In genomic region chrX:20162322-20162711, GRCm38 (mm10) we compare ENCODE assay signal across 9 mouse cellular contexts.
DNase-seq lines count a peak whose midpoint lies in the region; ATAC-seq and TF ChIP-seq lines count a peak whose summit lies in the region.
"Had no signal": no experiment of that assay in that cellular context is flagged by ENCODE, and none has a peak within 500 bp of the region (broad histone marks: within the 10 kb centered on the region; RNA-seq: fewer than 3 reads in every experiment).

No protein-coding gene starts in this region.

- intact Hi-C loops in gastrocnemius, adult 2 months (cut with DNase I), result loop anchor here (5.0 kb wide), 1 partner anchor 175 kb away; no protein-coding TSS in a partner anchor

- in situ Hi-C loops in ES-E14 (cut with MboI; ENCODE audit: low sequenced_read_pairs in 2 of 2, unreplicated experiment in 2 of 2), result loop anchor here in 1 of 2 experiments (25.0 kb wide), 1 partner anchor 175 kb away; no protein-coding TSS in a partner anchor

- H3K36me3 ChIP-seq in ES-E14 (ENCODE audit: control insufficient read depth, insufficient read depth, low read length, poor library complexity, severe bottlenecking), result no peaks in the 10 kb centered on the region
- no peaks in the 10 kb centered on the region for H3K36me3 ChIP-seq in heart, postnatal 0 days (replicated peaks; ENCODE audit: control insufficient read depth, insufficient read depth, low read length)
- H3K36me3 ChIP-seq: liver, embryonic 15.5 days had no signal

- 19% methylated on average over 4 of the region's 4 CpGs for WGBS in heart, postnatal 0 days

- ATAC-seq in heart, postnatal 0 days (ENCODE audit: insufficient read depth, low read depth), result peak; percentile 39; the same call in 1 of the 2 replicates
- ATAC-seq in megakaryocyte-erythroid progenitor cell, adult 5-6 weeks (replicated peaks; ENCODE audit: low FRiP score, low TSS enrichment, poor library complexity, severe bottlenecking), result peak; percentile 65; the same call in 1 of the 2 replicates

- peak; percentile 55 for TF ChIP-seq CTCF in gastrocnemius, adult 2 months (IDR thresholded peaks at IDR 0.05)
- peak; percentile 73 for TF ChIP-seq CTCF in heart, postnatal 0 days (IDR thresholded peaks at IDR 0.05; ENCODE audit: low read depth)

- H3K27me3 ChIP-seq in heart, postnatal 0 days (ENCODE audit: control insufficient read depth, insufficient read depth, low read length), result no peaks in the 10 kb centered on the region
- H3K27me3 ChIP-seq: liver, embryonic 15.5 days had no signal

- no peaks in the 10 kb centered on the region for H3K9me3 ChIP-seq in ES-E14 (ENCODE audit: control insufficient read depth, insufficient read depth, low read depth, low read length)
- no peaks in the 10 kb centered on the region for H3K9me3 ChIP-seq in heart, postnatal 0 days (replicated peaks; ENCODE audit: control insufficient read depth, low read length)
- H3K9me3 ChIP-seq: liver, embryonic 15.5 days had no signal

- TF ChIP-seq EP300 in heart, postnatal 0 days (IDR thresholded peaks at IDR 0.05; ENCODE audit: low read depth), result no peak

- peak; percentile 25 for DNase-seq in gastrocnemius, adult 2 months
- DNase-seq in gastrocnemius, adult 8-10 months (ENCODE audit: low spot score in 2 of 2), result no peak
- peak; percentile 47 for DNase-seq in ES-E14 (ENCODE audit: low read depth, low spot score)
- peak; percentile 60 to 63 for DNase-seq in cerebellum, postnatal 10 days
- peak; percentile 32 for DNase-seq in heart, postnatal 0 days (ENCODE audit: low spot score)
- DNase-seq in kidney, postnatal 25 days, result peak; percentile 78 to 80
- peak; percentile 17 for DNase-seq in telencephalon, adult 2 months (ENCODE audit: low read depth, low spot score)

- H3K4me2 ChIP-seq in heart, postnatal 0 days (ENCODE audit: low read depth, low read length), result no peak overlapping the region
- H3K4me2 ChIP-seq: liver, embryonic 15.5 days had no signal

- H3K4me1 ChIP-seq in ES-E14 (ENCODE audit: control insufficient read depth in 2 of 2, insufficient read depth in 2 of 2, low read length in 2 of 2, poor library complexity in 1 of 2), result no peaks in the 10 kb centered on the region
- H3K4me1 ChIP-seq in heart, postnatal 0 days (ENCODE audit: control insufficient read depth, insufficient read depth), result no peaks in the 10 kb centered on the region
- H3K4me1 ChIP-seq: liver, embryonic 15.5 days had no signal

- no peak overlapping the region for H3K9ac ChIP-seq in ES-E14 (ENCODE audit: insufficient read depth, low read depth, low read length, poor library complexity, severe bottlenecking)
- no peak overlapping the region for H3K9ac ChIP-seq in heart, postnatal 0 days (replicated peaks; ENCODE audit: low read depth, low read length)
- H3K9ac ChIP-seq: liver, embryonic 15.5 days had no signal

- no peak overlapping the region for H3K4me3 ChIP-seq in gastrocnemius, adult 2 months
- H3K4me3 ChIP-seq in ES-E14 (ENCODE audit: insufficient read depth in 1 of 2, low read depth in 1 of 2, low read length in 2 of 2, poor library complexity in 1 of 2, severe bottlenecking in 1 of 2), result no peak overlapping the region
- H3K4me3 ChIP-seq in heart, postnatal 0 days (ENCODE audit: low read depth, low read length), result no peak overlapping the region
- H3K4me3 ChIP-seq: liver, embryonic 15.5 days had no signal

- no peak overlapping the region for H3K27ac ChIP-seq in gastrocnemius, adult 2 months
- no peak overlapping the region for H3K27ac ChIP-seq in ES-E14 (ENCODE audit: insufficient read depth, low read depth, low read length, poor library complexity, severe bottlenecking)
- no peak overlapping the region for H3K27ac ChIP-seq in heart, postnatal 0 days (ENCODE audit: low read depth)
- H3K27ac ChIP-seq: liver, embryonic 15.5 days had no signal

TF ChIP-seq in ES-E14, 5 proteins besides CTCF, POLR2A, EP300 and RAD21:
- TF ChIP-seq MAFK (IDR thresholded peaks at IDR 0.05; ENCODE audit: insufficient read depth, low read depth, low read length) (no peak), ZNF384 (IDR thresholded peaks at IDR 0.05; ENCODE audit: low read depth, low read length) (no peak), CHD2 (IDR thresholded peaks at IDR 0.05; ENCODE audit: low read depth, low read length) (no peak), ZC3H11A (IDR thresholded peaks at IDR 0.05; ENCODE audit: borderline replicate concordance, low read depth, low read length) (no peak), HCFC1 (IDR thresholded peaks at IDR 0.05; ENCODE audit: borderline replicate concordance, insufficient read depth, low read length) (no peak)
TF ChIP-seq in ES-E14: peak in this region for 0.

Comparison
In these comparisons a context has a peak if more than half of its experiments do, and no peak if none do; other contexts are left out.
1. DNase-seq: peak in gastrocnemius, adult 2 months (single experiment), ES-E14 (single experiment), cerebellum, postnatal 10 days (2 of 2), heart, postnatal 0 days (single experiment), kidney, postnatal 25 days (2 of 2) and telencephalon, adult 2 months (single experiment); none in gastrocnemius, adult 8-10 months (0 of 2).